Mouse (Mus musculus): ENCODE data around the gene Aqp6.

Gene Aqp6

DNA sequence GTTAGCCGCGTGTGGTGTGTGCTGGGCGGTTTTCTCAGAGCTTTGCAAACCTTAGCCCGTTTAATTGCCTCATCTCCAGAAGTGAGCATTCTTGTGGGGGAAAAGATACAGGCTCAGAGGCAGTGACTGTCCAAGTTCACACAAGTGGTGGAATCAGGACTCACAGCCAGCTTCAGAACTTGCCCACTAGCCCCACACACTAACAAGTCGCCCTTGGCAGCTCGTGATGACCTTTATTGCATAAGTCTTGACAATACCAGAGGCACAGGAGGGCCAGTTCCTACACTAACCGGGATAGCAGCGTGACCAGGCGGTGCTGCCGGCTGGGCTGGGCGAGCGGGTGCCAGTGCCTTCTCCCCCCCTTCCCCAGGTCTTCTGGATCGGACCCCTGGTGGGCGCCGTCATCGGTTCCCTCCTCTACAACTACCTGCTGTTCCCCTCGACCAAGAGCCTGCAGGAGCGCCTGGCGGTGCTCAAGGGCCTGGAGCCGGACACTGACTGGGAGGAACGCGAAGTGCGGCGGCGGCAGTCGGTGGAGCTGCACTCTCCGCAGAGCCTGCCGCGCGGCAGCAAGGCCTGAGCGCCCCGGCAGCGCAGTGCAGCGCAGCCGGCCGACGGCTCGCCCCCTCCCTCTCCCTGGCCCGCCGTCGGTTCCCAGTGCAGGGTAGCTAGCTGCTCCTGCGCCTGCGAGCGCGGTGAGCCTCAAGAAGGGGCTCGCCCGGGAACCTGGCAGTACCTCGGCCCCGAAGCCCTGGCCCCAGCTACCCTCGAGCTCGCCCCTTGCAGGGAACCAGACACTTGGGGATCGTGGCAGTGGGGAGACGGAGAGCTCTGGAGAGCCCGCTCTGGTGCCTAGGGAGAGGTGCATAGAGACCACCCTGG, 17.5 kb upstream of the Aqp6 start:
- Histone ChIP-seq H3K36me3 (ENCODE audit: insufficient read depth, low read length) (no peaks in the 10 kb centered on the region), H3K27me3 (ENCODE audit: insufficient read depth, low read length) (peaks cover 99% of the 10 kb centered on the region), H3K9me3 (ENCODE audit: low read length) (no peaks in the 10 kb centered on the region), H3K4me3 (replicated peaks; ENCODE audit: low read length) (peak overlapping the region; percentile 76), H3K4me1 (replicated peaks; ENCODE audit: low read depth, low read length) (peaks cover 60% of the 10 kb centered on the region)
- TF ChIP-seq CTCF (conservative IDR thresholded peaks at IDR 0.05; ENCODE audit: low read length) (no peak), POU5F1 (IDR thresholded peaks at IDR 0.05; ENCODE audit: borderline replicate concordance, low read length) (no peak), NANOG (IDR thresholded peaks at IDR 0.05; ENCODE audit: borderline replicate concordance, low read length) (no peak)

DNA sequence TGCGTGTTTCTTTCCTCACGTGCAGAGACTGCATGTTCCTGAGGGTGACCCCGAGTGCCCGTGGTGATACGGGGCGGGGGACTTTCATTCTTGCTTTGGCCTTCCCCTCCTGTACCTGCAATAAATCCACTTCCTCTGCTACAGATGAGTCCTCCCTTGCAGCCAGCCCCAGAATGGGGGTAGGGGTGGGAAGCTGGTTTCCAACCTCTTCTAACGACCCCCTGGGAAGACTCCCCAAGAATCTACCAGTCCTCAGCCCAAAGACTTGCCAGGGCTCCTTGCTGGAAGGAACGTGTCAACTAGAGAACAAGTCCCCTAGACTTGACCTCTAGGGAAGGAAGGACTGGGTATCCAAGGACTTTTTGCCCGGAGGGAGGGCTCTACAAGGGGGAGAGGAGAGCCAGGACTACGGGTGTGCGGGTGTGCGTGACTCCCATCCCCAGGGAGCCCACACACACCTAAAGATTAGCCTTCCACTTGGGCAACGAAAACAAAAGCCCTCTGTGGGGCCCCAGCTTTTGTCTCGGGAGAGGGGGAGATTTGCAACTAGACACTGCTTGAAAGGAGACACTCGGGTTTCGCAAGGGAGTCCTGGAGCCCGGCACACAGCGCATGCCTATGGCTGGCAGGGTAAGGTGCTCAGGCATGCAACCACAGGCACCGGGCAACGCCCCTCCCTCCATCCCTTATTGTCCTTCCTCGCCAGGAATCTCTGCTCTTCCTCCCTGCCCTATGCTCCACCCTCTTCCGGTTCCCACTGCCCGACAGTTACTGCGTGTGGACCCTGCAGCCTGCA, 16.6 kb upstream of the Aqp6 start:
- peak overlapping the region; percentile 76 for H3K4me3 ChIP-seq (replicated peaks; ENCODE audit: low read length)
- H3K4me1 ChIP-seq (replicated peaks; ENCODE audit: low read depth, low read length): peaks cover 60% of the 10 kb centered on the region
- TF ChIP-seq CTCF (conservative IDR thresholded peaks at IDR 0.05; ENCODE audit: low read length): no peak
- no peak for TF ChIP-seq POU5F1 (IDR thresholded peaks at IDR 0.05; ENCODE audit: borderline replicate concordance, low read length)
- no peak for TF ChIP-seq NANOG (IDR thresholded peaks at IDR 0.05; ENCODE audit: borderline replicate concordance, low read length)
- H3K36me3 ChIP-seq (ENCODE audit: insufficient read depth, low read length): no peaks in the 10 kb centered on the region
- H3K27me3 ChIP-seq (ENCODE audit: insufficient read depth, low read length): peaks cover 99% of the 10 kb centered on the region
- H3K9me3 ChIP-seq (ENCODE audit: low read length): no peaks in the 10 kb centered on the region

DNA sequence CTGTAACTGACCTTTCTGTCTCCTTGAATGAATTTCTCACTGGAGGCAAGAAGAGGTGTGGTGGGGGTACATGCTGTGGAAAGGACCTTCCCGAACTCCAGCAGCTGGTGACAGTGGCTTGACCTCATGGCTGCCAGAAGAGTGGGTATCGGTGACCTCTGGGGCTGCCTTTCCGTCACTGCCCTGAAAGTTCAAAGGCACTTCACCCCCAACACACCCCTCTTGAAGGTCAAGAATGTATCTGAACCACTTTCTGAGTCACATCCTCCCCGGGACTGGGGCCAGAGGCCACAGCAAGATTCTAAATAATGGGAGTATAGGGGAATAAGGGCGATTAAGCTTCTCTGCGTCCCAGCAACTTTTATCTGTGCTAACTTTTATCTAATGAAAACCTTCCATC, 15.5 kb upstream of the Aqp6 start:
- H3K4me1 ChIP-seq (replicated peaks; ENCODE audit: low read depth, low read length): peaks cover 63% of the 10 kb centered on the region
- no peaks in the 10 kb centered on the region for H3K9me3 ChIP-seq (ENCODE audit: low read length)
- TF ChIP-seq POU5F1 (IDR thresholded peaks at IDR 0.05; ENCODE audit: borderline replicate concordance, low read length): no peak
- TF ChIP-seq NANOG (IDR thresholded peaks at IDR 0.05; ENCODE audit: borderline replicate concordance, low read length): no peak
- TF ChIP-seq CTCF (conservative IDR thresholded peaks at IDR 0.05; ENCODE audit: low read length): no peak
- no peaks in the 10 kb centered on the region for H3K36me3 ChIP-seq (ENCODE audit: insufficient read depth, low read length)
- peaks cover 98% of the 10 kb centered on the region for H3K27me3 ChIP-seq (ENCODE audit: insufficient read depth, low read length)
- peak overlapping the region; percentile 76 for H3K4me3 ChIP-seq (replicated peaks; ENCODE audit: low read length)

DNA sequence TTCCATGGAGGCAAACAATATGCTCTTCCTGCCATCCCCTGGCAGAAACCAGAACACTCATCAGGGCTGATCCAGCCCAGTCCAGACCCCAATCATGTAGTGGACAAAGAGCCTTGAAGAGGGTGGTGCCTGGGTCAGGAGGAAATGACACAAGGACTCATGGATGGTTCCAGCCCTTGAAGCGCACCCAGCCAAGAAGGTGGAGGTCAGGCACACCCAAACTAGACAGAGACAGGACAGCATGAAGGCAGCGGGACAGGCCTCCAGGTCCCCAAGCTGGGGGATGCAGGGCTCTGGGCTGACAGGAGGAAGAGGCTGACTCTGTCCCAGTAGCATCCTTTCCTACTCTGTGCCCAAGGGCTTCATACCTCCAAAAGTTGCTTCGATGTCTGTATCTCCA, 14.7 kb upstream of the Aqp6 start:
- Histone ChIP-seq H3K9me3 (ENCODE audit: low read length) (no peaks in the 10 kb centered on the region), H3K4me3 (replicated peaks; ENCODE audit: low read length) (no peak overlapping the region), H3K27me3 (ENCODE audit: insufficient read depth, low read length) (peaks cover 96% of the 10 kb centered on the region), H3K36me3 (ENCODE audit: insufficient read depth, low read length) (no peaks in the 10 kb centered on the region), H3K4me1 (replicated peaks; ENCODE audit: low read depth, low read length) (peaks cover 62% of the 10 kb centered on the region)
- TF ChIP-seq NANOG (IDR thresholded peaks at IDR 0.05; ENCODE audit: borderline replicate concordance, low read length) (no peak), POU5F1 (IDR thresholded peaks at IDR 0.05; ENCODE audit: borderline replicate concordance, low read length) (no peak), CTCF (conservative IDR thresholded peaks at IDR 0.05; ENCODE audit: low read length) (no peak)

DNA sequence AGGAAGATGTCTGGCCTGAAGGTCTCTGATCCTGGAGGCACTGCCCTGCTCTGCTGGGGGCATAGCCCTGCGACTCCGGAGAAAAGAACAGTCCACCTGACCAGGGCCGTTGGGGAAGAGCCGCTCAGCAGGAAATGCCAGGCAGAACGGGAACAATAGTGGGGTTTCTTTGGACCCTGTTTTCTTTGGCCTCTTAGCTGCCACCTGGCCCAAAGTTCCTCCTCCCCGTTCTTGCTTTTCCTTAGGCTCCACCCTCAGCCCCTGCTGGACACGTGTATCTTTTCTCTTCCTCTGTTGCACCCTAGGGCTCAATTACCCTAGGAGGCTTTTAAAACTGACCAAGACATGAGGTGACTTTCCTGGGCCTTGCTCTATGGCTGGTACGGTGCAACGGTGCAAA, 12.0 kb upstream of the Aqp6 start:
- no peak for TF ChIP-seq POU5F1 (IDR thresholded peaks at IDR 0.05; ENCODE audit: borderline replicate concordance, low read length)
- TF ChIP-seq CTCF (conservative IDR thresholded peaks at IDR 0.05; ENCODE audit: low read length): no peak
- no peak for TF ChIP-seq NANOG (IDR thresholded peaks at IDR 0.05; ENCODE audit: borderline replicate concordance, low read length)
- Histone ChIP-seq H3K4me3 (replicated peaks; ENCODE audit: low read length) (no peak overlapping the region), H3K36me3 (ENCODE audit: insufficient read depth, low read length) (no peaks in the 10 kb centered on the region), H3K27me3 (ENCODE audit: insufficient read depth, low read length) (peaks cover 97% of the 10 kb centered on the region), H3K9me3 (ENCODE audit: low read length) (no peaks in the 10 kb centered on the region), H3K4me1 (replicated peaks; ENCODE audit: low read depth, low read length) (peaks cover 44% of the 10 kb centered on the region)

DNA sequence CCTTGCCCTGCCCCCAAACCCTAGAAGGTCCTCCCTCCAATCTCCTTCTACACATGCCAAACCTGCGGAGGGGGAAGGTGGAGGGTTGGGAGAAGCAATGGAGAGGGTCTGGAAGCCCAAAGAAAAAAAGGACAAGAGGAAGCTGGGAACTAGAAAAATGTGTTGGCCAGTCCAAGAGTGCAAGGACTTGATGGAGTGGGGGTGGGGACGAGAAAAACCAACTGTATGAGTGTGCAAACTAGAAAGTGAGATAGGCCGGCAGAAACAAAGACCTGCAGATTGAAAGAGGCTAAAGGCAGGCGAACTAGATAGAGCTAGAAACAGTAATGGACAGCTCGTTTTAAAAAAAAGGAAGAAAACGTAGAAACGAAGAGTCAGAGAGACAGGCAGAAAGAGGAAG, 11.5 kb upstream of the Aqp6 start:
- no peak overlapping the region for H3K4me3 ChIP-seq (replicated peaks; ENCODE audit: low read length)
- no peak for TF ChIP-seq POU5F1 (IDR thresholded peaks at IDR 0.05; ENCODE audit: borderline replicate concordance, low read length)
- TF ChIP-seq CTCF (conservative IDR thresholded peaks at IDR 0.05; ENCODE audit: low read length): no peak
- H3K27me3 ChIP-seq (ENCODE audit: insufficient read depth, low read length): peaks cover 97% of the 10 kb centered on the region
- H3K9me3 ChIP-seq (ENCODE audit: low read length): no peaks in the 10 kb centered on the region
- H3K36me3 ChIP-seq (ENCODE audit: insufficient read depth, low read length): no peaks in the 10 kb centered on the region
- H3K4me1 ChIP-seq (replicated peaks; ENCODE audit: low read depth, low read length): peaks cover 40% of the 10 kb centered on the region

DNA sequence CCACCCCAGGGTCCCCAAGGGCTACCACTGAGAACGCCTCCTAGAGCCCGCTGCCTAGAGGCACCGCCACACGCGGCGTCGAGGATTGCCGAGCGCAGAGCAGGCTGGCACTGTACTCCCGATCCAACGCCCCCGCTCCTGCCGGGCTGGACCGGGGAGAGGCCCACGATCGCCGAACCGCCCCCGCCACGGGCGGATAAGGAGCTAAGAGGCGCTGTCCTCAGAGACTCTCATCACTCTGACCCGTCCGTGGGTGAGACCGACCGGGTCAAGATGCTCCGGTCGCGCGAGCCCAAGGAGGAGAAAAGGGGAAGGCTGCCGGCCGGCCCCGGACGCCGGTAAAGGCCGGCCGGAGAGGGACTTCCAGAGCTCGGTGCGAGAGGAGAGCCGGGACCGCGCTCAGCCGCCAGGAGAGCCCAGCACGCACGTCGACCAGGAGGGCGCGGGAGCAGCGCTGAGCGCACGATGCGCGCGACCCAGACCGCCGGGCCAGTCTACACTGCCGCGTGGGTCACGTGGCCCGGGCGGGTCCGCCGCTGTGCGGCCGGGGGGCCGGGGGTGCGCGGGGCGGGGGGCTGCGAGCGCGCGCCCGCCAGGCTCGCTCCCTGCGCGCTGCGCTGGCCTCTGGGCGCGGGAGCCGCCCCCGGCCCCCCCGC, 10.6 kb upstream of the Aqp6 start, which contains the start of gene Aqp5:
TSS of gene Aqp5 (plus strand) at position 354 of the 656 bp plus-strand sequence.
- no peak for TF ChIP-seq NANOG (IDR thresholded peaks at IDR 0.05; ENCODE audit: borderline replicate concordance, low read length)
- Histone ChIP-seq H3K4me3 (replicated peaks; ENCODE audit: low read length) (peak within 1 kb of the TSS; percentile 81), H3K27me3 (ENCODE audit: insufficient read depth, low read length) (peaks cover 97% of the 10 kb centered on the region), H3K9me3 (ENCODE audit: low read length) (no peaks in the 10 kb centered on the region), H3K4me1 (replicated peaks; ENCODE audit: low read depth, low read length) (peaks cover 40% of the 10 kb centered on the region), H3K36me3 (ENCODE audit: insufficient read depth, low read length) (no peaks in the 10 kb centered on the region)

DNA sequence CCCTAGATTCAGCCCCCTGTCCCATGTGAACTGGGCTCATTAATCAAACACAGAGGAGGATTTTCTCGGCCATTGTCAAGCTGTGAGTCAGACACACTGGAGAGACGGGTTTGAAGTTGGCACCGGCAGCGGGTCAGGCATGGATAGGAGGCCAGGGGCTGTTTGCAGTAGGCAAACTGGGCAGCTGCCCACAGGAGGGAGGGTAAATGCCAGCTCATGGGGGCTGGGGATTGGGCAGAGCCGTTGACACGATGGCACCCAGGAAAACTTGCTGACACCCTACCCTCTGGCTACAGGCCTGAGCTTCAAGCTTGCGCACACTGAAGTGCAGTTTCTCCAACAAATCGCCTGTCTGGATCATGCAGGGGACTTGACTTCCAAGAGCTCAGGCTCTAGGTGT, 9.0 kb upstream of the Aqp6 start:
- Histone ChIP-seq H3K4me3 (replicated peaks; ENCODE audit: low read length) (no peak overlapping the region), H3K4me1 (replicated peaks; ENCODE audit: low read depth, low read length) (peaks cover 45% of the 10 kb centered on the region), H3K27me3 (ENCODE audit: insufficient read depth, low read length) (peaks cover 87% of the 10 kb centered on the region), H3K9me3 (ENCODE audit: low read length) (no peaks in the 10 kb centered on the region), H3K36me3 (ENCODE audit: insufficient read depth, low read length) (no peaks in the 10 kb centered on the region)
- TF ChIP-seq POU5F1 (IDR thresholded peaks at IDR 0.05; ENCODE audit: borderline replicate concordance, low read length): no peak
- no peak for TF ChIP-seq NANOG (IDR thresholded peaks at IDR 0.05; ENCODE audit: borderline replicate concordance, low read length)
- no peak for TF ChIP-seq CTCF (conservative IDR thresholded peaks at IDR 0.05; ENCODE audit: low read length)

Data from E14TG2a.4 (cell line).